Mouse (Mus musculus) testis, adult 2 months (tissue): ENCODE data around the gene Bdh2. TPM values are rescaled to one million over a fixed set of nuclear protein-coding genes. Genes with fewer than 3 reads are reported as not detected.

Experiments used
- H3K27ac ChIP-seq: fragments of 200-500 bp; 2 replicates; pipeline ENCODE4 v1.5.1; 2012; ENCODE audit warnings: low read depth, low read length; ENCODE audit not compliant: control insufficient read depth, insufficient read depth
- H3K27me3 ChIP-seq: fragments of 200-500 bp; 2 replicates; pipeline ENCODE4 v1.6.1; 2012; ENCODE audit warnings: mild to moderate bottlenecking, low read length, moderate library complexity; ENCODE audit not compliant: control insufficient read depth, insufficient read depth
- H3K36me3 ChIP-seq: fragments of 200-500 bp; 2 replicates; pipeline ENCODE4 v1.6.1; 2012; ENCODE audit warnings: mild to moderate bottlenecking, low read length; ENCODE audit not compliant: control insufficient read depth, insufficient read depth
- H3K4me1 ChIP-seq: fragments of 200-500 bp; 2 replicates; pipeline ENCODE4 v1.6.1; 2012; ENCODE audit warnings: low read length; ENCODE audit not compliant: control insufficient read depth, insufficient read depth
- H3K4me3 ChIP-seq: fragments of 200-500 bp; 2 replicates; pipeline ENCODE4 v1.5.1; 2012; ENCODE audit warnings: low read depth, mild to moderate bottlenecking, low read length, moderate library complexity, mixed read lengths; ENCODE audit not compliant: control insufficient read depth
- CTCF ChIP-seq: fragments of 200-500 bp; IDR thresholded peaks from 2 replicates; pipeline ENCODE4 v1.5.1; 2012; ENCODE audit warnings: low read depth, mild to moderate bottlenecking, inconsistent platforms, low read length, moderate library complexity; ENCODE audit not compliant: control insufficient read depth, insufficient read depth, insufficient replicate concordance
- POLR2A ChIP-seq: fragments of 200-500 bp; IDR thresholded peaks from 2 replicates; pipeline ENCODE4 v1.6.1; 2012; ENCODE audit warnings: low read depth, mild to moderate bottlenecking, inconsistent platforms, low read length, moderate library complexity; ENCODE audit not compliant: control insufficient read depth
- polyA plus RNA-seq: library from polyadenylated mRNA; depleted of rRNA; stranded (reverse); fragments of >200 nt; gene quantifications from 2 replicates; pipeline ENCODE4 v1.2.3, GENCODE M21; 2012

Gene Bdh2
- polyA plus RNA-seq, 1 experiment = 1.6 TPM

GRCm38 (mm10) chr3:135313727-135314126 is 32.7 kb downstream of the Bdh2 start:
- H3K4me3 ChIP-seq = no peak overlapping the region
- H3K36me3 ChIP-seq = no peaks in the 10 kb centered on the region
- TF ChIP-seq POLR2A (no peak), CTCF (no peak)
- no peaks in the 10 kb centered on the region; the same call in 1 of the 2 replicates for H3K4me1 ChIP-seq
- no peak overlapping the region for H3K27ac ChIP-seq
- H3K27me3 ChIP-seq = no peaks in the 10 kb centered on the region

- TF ChIP-seq POLR2A = no peak
- no peak for TF ChIP-seq CTCF
- Histone ChIP-seq H3K4me1 (no peaks in the 10 kb centered on the region; the same call in 1 of the 2 replicates), H3K36me3 (no peaks in the 10 kb centered on the region), H3K27me3 (no peaks in the 10 kb centered on the region), H3K27ac (no peak overlapping the region), H3K4me3 (no peak overlapping the region)
Observed at GRCm38 (mm10) chr3:135314811-135315210, 33.8 kb downstream of the Bdh2 start.

- Histone ChIP-seq H3K36me3 (no peaks in the 10 kb centered on the region), H3K27me3 (no peaks in the 10 kb centered on the region), H3K4me1 (no peaks in the 10 kb centered on the region; the same call in 1 of the 2 replicates), H3K27ac (no peak overlapping the region), H3K4me3 (no peak overlapping the region)
- TF ChIP-seq POLR2A (no peak), CTCF (peak; percentile 76; the same call in 1 of the 2 replicates)
Observed at GRCm38 (mm10) chr3:135315720-135316425, 34.9 kb downstream of the Bdh2 start.

GRCm38 (mm10) chr3:135318331-135318730 is 37.3 kb downstream of the Bdh2 start:
- H3K27ac ChIP-seq = no peak overlapping the region
- H3K27me3 ChIP-seq = no peaks in the 10 kb centered on the region
- TF ChIP-seq CTCF = no peak
- no peak for TF ChIP-seq POLR2A
- no peaks in the 10 kb centered on the region for H3K36me3 ChIP-seq
- no peaks in the 10 kb centered on the region; the same call in 1 of the 2 replicates for H3K4me1 ChIP-seq
- H3K4me3 ChIP-seq = no peak overlapping the region

- Histone ChIP-seq H3K36me3 (no peaks in the 10 kb centered on the region), H3K27ac (no peak overlapping the region), H3K4me3 (no peak overlapping the region), H3K4me1 (no peaks in the 10 kb centered on the region; the same call in 1 of the 2 replicates), H3K27me3 (no peaks in the 10 kb centered on the region)
- no peak for TF ChIP-seq CTCF
- no peak for TF ChIP-seq POLR2A
Observed at GRCm38 (mm10) chr3:135324354-135324753, 43.3 kb downstream of the Bdh2 start.

GRCm38 (mm10) chr3:135327176-135327575 is 46.2 kb downstream of the Bdh2 start:
- H3K27me3 ChIP-seq = no peaks in the 10 kb centered on the region
- no peaks in the 10 kb centered on the region for H3K4me1 ChIP-seq
- no peak overlapping the region for H3K27ac ChIP-seq
- no peak for TF ChIP-seq CTCF
- no peak for TF ChIP-seq POLR2A
- H3K4me3 ChIP-seq = no peak overlapping the region
- H3K36me3 ChIP-seq = no peaks in the 10 kb centered on the region

GRCm38 (mm10) chr3:135327601-135328000 is 46.6 kb downstream of the Bdh2 start:
- H3K4me3 ChIP-seq = no peak overlapping the region
- TF ChIP-seq CTCF = no peak
- TF ChIP-seq POLR2A = no peak
- no peaks in the 10 kb centered on the region for H3K27me3 ChIP-seq
- H3K4me1 ChIP-seq = no peaks in the 10 kb centered on the region
- no peak overlapping the region for H3K27ac ChIP-seq
- H3K36me3 ChIP-seq = no peaks in the 10 kb centered on the region

GRCm38 (mm10) chr3:135328560-135328959 is 47.5 kb downstream of the Bdh2 start:
- Histone ChIP-seq H3K4me1 (no peaks in the 10 kb centered on the region), H3K4me3 (no peak overlapping the region), H3K27me3 (no peaks in the 10 kb centered on the region), H3K27ac (no peak overlapping the region), H3K36me3 (no peaks in the 10 kb centered on the region)
- peak; percentile 67; the same call in 1 of the 2 replicates for TF ChIP-seq CTCF
- no peak for TF ChIP-seq POLR2A
